Mouse (Mus musculus): ENCODE measurements around the gene Gm10271.

Gm10271 gene

GRCm38 (mm10) chr10:116932418-116932817 is 40.0 kb downstream of the Gm10271 start:
- DNase-seq (ENCODE audit: low read depth, low spot score): no peak

GRCm38 (mm10) chr10:116931497-116932179 is 40.8 kb downstream of the Gm10271 start:
- no peak for DNase-seq (ENCODE audit: low read depth, low spot score)

- DNase-seq (ENCODE audit: low read depth, low spot score): no peak
Observed at GRCm38 (mm10) chr10:116930936-116931335, 41.5 kb downstream of the Gm10271 start.

DNA sequence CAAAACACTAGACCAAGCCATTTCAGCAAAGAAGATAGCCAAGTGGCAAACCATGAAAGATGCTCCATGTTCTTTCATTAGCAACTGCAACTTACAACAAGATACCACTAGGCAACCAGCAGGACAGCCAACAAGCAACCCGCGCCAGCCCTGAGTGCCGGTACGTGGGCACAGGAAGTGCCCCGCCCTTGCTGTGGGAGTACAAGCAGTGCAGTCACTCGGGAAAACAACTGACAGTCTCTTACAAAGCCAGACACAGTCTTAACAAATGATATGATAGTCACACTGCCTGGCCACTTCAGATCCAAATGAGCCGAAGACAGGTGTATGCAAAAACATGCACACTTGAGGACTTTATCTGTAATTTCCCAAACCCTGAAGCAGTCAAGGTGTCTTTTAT is 41.9 kb downstream of the Gm10271 start:
- no peak for DNase-seq (ENCODE audit: low read depth, low spot score)

DNA sequence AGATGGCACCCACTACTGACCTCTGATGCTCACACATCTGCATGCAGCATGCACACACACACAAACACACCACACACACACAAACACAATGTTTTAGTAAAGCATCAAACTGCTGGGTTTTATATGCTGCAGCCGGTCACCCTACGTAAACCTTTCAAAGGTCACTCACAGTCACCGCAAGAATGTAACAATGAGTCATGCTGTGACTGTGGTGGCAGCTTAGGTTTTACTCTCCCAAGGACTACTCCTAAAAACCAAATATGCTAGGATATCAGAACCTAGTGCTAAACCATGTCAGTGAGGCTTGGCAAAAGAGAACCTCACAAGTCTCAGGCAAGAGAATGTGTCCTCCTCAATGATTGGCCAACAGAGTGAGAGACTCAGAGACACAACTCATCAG is 43.6 kb downstream of the Gm10271 start:
- no peak for DNase-seq (ENCODE audit: low read depth, low spot score)

DNA sequence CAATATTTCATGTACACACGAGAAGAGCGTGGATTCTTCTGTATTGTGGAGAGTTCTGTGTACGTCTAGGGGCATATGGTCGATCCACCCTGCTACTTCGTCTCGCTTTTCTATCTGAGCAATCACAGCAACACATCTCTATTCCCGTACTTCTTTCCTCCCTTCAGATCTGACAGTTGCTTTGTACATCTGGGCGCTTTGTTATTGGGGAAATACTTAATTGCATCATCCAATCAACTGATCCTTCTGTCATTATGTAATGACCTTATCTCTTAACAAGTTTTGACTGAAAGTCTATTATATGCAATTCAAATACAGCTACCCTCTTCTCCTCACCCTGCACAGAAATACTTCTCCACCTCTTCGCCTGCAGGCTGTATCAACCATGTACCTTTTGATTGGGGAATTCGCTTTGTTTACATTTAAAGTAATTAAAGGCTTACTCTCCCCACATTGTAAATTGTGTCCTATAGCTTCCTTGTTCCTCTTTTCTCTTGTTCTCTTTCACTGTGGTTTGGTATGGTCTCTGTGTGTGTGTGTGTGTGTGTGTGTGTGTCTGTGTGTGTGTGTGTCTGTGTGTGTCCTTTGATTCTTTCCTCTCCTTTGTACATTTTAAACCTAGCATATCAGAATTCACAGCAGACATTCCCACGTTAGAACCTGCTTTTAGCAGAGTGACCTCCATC is 45.8 kb downstream of the Gm10271 start:
- DNase-seq (ENCODE audit: low read depth, low spot score): no peak

DNA sequence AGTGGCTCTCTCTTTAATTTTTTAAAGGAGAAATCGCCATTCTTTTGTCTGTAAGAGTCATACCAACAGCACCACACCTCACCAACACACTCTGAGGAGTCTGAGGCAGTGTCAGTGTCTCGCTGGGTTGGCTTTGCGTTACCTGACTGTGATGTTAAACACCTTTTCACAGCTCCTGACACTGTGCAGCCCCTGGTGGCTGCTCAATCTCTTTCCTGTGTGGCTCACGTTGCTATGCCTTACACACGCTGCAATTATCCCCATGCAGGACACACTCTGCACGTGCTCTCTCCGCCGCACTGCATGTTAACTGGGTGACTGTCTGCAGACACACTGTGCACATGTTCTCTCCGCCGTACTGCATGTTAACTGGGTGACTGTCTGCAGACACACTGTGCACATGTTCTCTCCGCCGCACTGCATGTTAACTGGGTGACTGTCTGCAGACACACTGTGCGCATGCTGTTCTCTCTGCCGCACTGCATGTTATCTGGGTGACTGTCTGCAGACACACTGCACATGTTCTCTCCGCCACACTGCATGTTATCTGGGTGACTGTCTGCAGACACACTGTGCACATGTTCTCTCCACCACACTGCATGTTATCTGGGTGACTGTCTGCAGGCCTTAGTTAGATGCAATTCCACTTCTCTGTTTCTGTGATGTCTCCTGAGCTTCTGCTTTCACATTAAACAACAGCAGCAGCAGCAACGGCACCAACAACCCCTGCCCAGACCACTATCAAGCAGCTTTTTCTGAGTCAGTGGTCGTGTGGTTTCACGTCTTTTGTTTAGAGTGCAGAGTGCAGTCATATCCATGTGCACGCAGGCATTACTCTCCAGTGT is 48.5 kb downstream of the Gm10271 start:
- DNase-seq (ENCODE audit: low read depth, low spot score): no peak

DNA sequence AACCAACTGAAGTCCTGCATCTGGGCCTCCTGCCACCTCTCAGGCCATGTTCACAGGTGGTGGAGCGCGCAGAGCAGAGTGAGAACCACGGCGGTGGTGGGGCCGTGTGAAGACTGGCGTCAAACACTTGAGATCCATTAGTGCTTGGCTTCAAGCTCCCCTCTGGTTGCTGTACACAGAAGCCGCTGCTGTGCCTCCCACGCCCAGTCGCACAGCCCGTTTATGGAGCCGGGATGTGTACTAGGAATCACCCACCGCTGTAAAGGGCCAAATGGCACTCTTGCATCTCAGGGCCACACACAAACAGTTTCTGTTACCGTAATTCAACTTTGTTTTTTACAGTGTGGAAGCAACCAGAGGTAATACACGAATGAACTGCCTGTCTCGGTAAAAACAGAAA is 50.2 kb downstream of the Gm10271 start:
- DNase-seq (ENCODE audit: low read depth, low spot score): no peak

DNA sequence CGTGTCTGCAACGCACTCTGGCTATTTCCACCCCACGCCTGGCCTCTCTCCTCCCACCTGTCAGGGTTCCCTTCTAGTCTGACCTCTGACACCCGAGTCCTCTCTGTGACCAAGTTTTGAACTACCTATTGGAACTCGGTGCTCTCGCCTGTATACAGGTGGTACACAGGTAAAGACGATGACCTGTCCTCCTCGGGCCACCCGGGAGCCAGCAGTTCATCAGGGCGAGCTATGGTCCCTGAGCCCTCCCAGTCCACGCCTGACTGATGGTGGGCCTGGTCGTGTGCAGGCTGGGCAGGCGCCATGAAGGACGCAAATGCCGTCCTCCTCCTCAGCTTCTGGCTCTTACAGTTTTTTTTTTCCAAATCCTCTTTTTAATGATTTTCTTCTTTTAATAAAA is 51.0 kb downstream of the Gm10271 start:
- DNase-seq (ENCODE audit: low read depth, low spot score): no peak

DNA sequence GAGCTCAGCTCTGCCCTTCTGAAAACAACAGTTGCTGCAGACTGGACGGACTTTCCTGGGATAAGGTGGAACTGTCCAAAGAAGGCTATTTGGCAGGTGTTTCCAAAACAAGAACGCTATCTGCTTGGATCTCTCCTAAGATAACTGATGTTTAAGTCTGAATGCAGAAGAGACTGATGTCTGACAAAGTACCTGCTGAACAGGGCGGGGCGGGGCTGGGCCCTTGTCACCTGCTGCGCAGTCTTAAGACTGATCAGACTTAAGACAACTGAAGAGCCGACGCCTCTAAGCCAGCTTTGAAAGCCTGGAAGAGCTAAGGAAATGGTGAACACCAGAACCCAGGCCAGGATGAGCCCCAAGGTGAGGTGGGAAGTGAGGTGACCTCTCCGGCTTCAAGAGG is 51.8 kb downstream of the Gm10271 start:
- DNase-seq (ENCODE audit: low read depth, low spot score): no peak

- DNase-seq (ENCODE audit: low read depth, low spot score): no peak
Observed at GRCm38 (mm10) chr10:116919368-116920317, 52.8 kb downstream of the Gm10271 start.

- no peak for DNase-seq (ENCODE audit: low read depth, low spot score)
Observed at GRCm38 (mm10) chr10:116916581-116916980, 55.8 kb downstream of the Gm10271 start.

DNA sequence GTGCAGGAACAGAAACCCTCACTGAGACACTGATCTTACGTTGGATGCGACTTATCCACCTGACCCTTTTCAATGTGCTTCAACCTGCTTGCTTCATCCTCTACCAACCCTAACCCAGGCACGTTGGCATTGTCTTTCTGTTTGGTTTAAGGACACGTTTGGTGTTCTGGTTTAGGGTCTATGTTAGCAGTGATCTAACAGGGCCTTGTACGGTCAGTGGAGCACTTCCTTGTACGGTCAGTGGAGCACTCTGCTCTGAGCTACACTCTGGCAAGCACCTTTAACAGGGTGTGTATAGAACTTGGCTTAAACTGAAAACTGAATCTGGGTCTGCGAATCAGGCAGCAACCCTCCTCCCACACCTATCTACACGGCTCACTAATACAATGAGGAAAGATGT is 57.1 kb downstream of the Gm10271 start:
- DNase-seq (ENCODE audit: low read depth, low spot score): no peak

GRCm38 (mm10) chr10:116914586-116914985 is 57.8 kb downstream of the Gm10271 start:
- DNase-seq (ENCODE audit: low read depth, low spot score): no peak

DNA sequence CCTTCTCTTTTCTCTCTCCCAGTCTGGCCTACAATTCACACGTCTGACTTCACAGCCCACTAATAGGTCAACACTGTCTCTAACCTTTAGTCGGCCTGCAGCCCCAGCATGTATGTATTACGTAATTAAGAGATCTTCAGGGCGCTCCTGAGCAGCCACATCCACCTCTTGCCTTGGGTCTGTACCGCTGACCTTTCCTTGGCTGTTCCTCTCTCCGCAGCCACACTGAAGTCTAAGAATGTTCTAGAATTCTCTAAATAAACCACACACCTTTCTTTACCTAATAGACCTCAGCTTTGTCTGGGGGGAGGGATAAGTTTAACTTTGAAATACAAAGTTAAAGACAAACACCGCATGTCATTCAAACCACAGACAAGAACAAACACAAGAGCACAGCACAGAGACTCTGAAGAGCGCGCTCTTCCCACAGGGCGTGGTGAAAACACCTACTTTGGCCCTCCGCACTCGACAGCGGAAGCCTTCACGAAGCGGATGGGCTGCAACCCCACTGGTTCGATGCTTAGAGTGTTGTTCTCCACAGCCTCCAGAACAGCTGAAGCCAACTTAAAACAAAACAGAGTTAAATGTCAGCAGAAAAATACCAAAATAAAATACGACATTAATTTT is 58.6 kb downstream of the Gm10271 start:
- DNase-seq (ENCODE audit: low read depth, low spot score): no peak

DNA sequence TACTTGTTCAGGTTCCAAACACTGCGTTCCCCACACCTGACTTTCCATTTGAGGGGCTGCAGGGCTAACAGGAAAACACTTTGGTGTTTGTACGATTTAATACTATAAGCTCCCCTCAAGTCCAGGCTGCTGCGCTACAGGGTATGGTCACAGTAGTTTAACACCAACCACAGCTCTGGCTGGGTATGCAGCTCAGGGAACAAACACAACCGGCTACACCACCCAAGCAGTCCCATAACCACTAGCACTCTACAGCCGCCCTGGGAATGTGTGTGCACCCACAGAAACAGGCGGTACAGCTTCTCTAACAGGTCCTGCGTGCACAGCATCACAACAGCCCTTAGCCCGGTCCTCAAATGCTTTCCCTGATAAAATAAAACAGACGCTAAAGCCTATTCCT is 59.6 kb downstream of the Gm10271 start:
- DNase-seq (ENCODE audit: low read depth, low spot score): no peak

DNA sequence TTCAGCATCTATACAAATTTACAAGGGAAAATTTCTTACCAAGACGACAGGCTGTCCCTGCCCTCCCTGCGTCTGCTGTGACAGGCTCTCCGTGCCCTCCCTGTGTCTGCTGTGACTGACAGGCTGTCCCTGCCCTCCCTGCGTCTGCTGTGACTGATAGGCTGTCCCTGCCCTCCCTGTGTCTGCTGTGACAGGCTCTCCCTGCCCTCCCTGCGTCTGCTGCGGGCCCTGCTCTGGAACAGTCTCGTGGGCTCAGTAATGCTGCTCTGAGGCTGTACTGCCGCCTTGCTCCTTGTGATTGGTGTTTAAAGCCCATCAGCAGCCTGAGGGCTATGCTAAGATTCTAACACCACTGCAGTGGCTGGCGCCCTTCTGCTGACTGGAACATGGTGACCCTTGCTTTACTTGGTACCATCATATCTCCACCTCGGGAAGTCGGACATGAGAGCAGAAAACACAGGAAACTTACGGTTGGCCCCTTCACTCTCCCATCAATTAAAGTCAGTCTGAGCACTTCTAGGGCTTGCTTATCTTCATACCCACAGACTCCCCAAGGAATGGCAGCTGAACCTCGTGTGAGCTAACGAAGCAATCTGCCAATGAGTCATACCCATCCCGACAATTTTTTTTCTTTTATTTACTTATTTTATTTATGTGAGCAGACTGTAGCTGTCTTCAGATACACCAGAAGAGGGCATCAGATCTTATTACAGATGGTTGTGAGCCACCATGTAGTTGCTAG is 63.3 kb downstream of the Gm10271 start:
- DNase-seq (ENCODE audit: low read depth, low spot score): peak; percentile 60
